Mouse (Mus musculus) embryonic facial prominence, embryonic 11.5 days (tissue): ENCODE measurements around the gene Psap. TPM values are rescaled to one million over a fixed set of nuclear protein-coding genes. Genes with fewer than 3 reads are reported as not detected.

Source experiments
- ATAC-seq: fragments of 200-750 bp; cut with Nextera tagmentation; replicated peaks from 2 replicates; pipeline ENCODE4 v1.8.0; 2017; ENCODE audit warnings: low read depth; ENCODE audit not compliant: insufficient number of reproducible peaks, low FRiP score, low TSS enrichment
- DNase-seq: peaks from one replicate; pipeline ENCODE4 v3.0.0-alpha.2; 2015; ENCODE audit warnings: low spot score
- H3K27ac ChIP-seq: fragments of 300-500 bp; sonication (generic); replicated peaks from 2 replicates; pipeline ENCODE4 v1.5.1; 2014; ENCODE audit warnings: mild to moderate bottlenecking, low read depth, low read length, control low read depth
- H3K27me3 ChIP-seq: fragments of 300-500 bp; sonication (generic); 2 replicates; pipeline ENCODE4 v1.6.1; 2014; ENCODE audit warnings: mild to moderate bottlenecking, low read length, moderate library complexity, mixed read lengths; ENCODE audit not compliant: control insufficient read depth, insufficient read depth
- H3K36me3 ChIP-seq: fragments of 300-500 bp; sonication (generic); replicated peaks from 2 replicates; pipeline ENCODE4 v1.6.1; 2014; ENCODE audit warnings: low read depth, mild to moderate bottlenecking, low read length, moderate library complexity, mixed read lengths; ENCODE audit not compliant: control insufficient read depth, insufficient read depth
- H3K4me1 ChIP-seq: fragments of 300-500 bp; sonication (generic); 2 replicates; pipeline ENCODE4 v1.6.1; 2014; ENCODE audit warnings: low read length, mixed read lengths; ENCODE audit not compliant: control insufficient read depth, insufficient read depth
- H3K4me2 ChIP-seq: fragments of 300-500 bp; sonication (generic); 2 replicates; pipeline ENCODE4 v1.6.1; 2014; ENCODE audit warnings: low read depth, mild to moderate bottlenecking, control low read depth, low read length, moderate library complexity
- H3K4me3 ChIP-seq: fragments of 300-500 bp; sonication (generic); 2 replicates; pipeline ENCODE4 v1.5.1; 2014; ENCODE audit warnings: low read depth, low read length, control low read depth
- H3K9ac ChIP-seq: fragments of 300-500 bp; sonication (generic); replicated peaks from 2 replicates; pipeline ENCODE4 v1.6.1; 2014; ENCODE audit warnings: mild to moderate bottlenecking, control low read depth, low read length
- H3K9me3 ChIP-seq: fragments of 300-500 bp; sonication (generic); replicated peaks from 2 replicates; pipeline ENCODE4 v1.6.1; 2016; ENCODE audit warnings: mild to moderate bottlenecking, low read length, inconsistent platforms, mixed read lengths; ENCODE audit not compliant: control insufficient read depth
- WGBS: fragments of 180-500 bp; shearing (Covaris S2); extraction: QIAGEN DNeasy Blood & Tissue Kit; methylation state at CpG from one replicate; pipeline ENCODE4 v1.1.7; 2014; 5-methylcytosine and 5-hydroxymethylcytosine counted together
- polyA plus RNA-seq: library from polyadenylated mRNA; unstranded; fragments of >200 nt; fragmentation: Nextera tagmentation; extraction: Ambion mirVana; gene quantifications from 2 replicates; pipeline ENCODE4 v1.2.1, GENCODE M21; 2014

Gene Psap
- polyA plus RNA-seq, 1 experiment from 2014 or later, result 64.2 TPM

DNA sequence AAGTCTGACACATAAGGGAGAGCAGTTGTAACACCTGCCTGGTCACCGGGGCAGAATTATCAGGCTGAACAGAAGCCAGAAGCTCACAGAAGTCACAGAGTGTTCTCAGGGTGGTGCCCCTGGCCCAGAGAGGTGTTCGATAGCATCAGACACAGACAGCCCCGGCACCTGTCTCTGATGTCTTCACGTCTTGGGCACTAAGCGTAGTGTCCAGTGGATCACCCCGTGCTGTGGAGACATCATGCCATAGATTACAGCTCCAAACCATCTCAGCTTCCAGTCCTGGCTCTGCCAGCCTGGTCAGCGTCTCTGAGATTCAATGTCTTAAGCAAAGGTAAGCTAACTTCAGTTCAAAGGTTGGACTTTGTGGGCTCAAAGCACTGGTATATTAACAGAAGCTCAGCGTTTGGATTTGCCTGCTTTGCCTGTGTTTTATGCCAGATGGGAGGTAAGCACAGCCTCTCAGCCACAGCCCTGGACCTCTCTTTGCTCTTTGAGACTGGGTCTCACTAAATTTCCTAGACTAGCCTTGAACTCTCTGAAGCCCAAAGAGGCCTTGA is 10.5 kb upstream of the Psap start:
- H3K27ac ChIP-seq, result no peak overlapping the region
- H3K36me3 ChIP-seq, result no peaks in the 10 kb centered on the region
- H3K4me1 ChIP-seq, result no peaks in the 10 kb centered on the region
- H3K27me3 ChIP-seq, result no peaks in the 10 kb centered on the region
- DNase-seq, result no peak
- no peak overlapping the region for H3K4me2 ChIP-seq
- no peak overlapping the region for H3K9ac ChIP-seq
- no peak for ATAC-seq
- no peaks in the 10 kb centered on the region for H3K9me3 ChIP-seq
- H3K4me3 ChIP-seq, result no peak overlapping the region
- WGBS, result 90% methylated on average over 8 of the region's 8 CpGs

DNA sequence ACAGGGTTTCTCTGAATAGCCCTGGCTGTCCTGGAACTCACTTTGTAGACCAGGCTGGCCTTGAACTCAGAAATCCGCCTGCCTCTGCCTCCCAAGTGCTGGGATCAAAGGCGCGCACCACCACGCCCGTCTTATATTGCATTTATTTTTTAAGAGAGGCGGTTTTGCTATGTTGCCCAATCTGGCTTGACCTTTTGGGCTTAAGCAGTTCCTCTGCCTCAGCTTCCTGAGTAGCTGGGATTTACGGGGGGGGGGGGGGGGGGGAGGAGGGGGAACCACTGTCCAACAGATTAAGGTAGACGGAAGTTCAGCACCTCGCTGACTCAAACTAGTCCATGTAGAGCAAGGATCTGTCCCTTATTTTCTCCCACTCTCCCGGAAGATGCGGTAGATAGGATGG is 8.7 kb upstream of the Psap start:
- ATAC-seq (no peak), DNase-seq (no peak)
- Histone ChIP-seq H3K4me2 (no peak overlapping the region), H3K4me1 (no peaks in the 10 kb centered on the region), H3K27me3 (no peaks in the 10 kb centered on the region), H3K9me3 (no peaks in the 10 kb centered on the region), H3K27ac (no peak overlapping the region), H3K36me3 (no peaks in the 10 kb centered on the region), H3K9ac (no peak overlapping the region), H3K4me3 (no peak overlapping the region)
- 86% methylated on average over 10 of the region's 11 CpGs for WGBS

DNA sequence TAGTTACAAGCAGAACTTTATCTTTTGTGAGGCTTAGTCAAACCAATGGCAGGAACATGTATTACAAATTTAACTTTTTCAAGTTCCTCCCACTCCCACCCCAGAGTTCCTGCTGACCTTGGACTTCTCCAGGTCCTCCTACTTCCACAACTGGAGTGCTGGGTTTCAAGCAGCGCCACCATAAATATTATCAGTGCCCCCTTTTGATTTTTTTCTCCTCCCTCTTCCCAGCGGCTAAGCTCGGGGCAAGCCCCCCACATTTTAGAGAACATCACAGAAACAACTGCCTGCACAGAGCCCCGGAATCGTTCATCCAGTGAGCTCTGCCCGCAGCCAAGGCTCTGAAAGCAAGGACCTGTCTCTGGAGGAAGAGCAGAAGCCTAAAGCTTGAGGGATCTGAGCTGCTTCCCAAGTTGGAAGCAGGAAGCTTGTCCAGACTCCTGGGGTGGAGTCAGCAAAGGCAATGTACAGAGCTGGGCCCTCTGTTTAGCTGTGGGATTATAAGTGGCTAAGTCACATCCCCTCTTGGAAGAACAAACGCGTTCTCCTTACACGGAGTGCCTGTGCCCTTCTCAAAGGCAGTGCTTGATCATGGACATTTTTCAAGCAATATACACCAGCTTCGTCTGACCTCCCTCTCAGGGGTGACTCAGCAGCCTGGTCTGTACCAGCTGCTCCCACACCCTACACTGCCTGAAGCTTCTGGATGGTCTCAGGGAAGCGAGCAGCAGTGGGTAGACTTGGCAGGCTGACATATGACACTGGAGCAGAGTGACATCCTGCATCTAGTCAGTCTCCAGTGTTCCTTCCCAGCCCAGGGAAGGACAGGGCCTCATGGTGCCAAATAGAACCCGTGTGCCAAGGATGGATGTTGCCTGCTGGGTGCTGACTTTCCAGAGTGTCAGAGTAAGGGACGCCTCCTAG is 8.0 kb upstream of the Psap start:
- Histone ChIP-seq H3K4me3 (no peak overlapping the region), H3K36me3 (no peaks in the 10 kb centered on the region), H3K9ac (no peak overlapping the region), H3K4me1 (no peaks in the 10 kb centered on the region), H3K4me2 (no peak overlapping the region), H3K27ac (no peak overlapping the region), H3K27me3 (no peaks in the 10 kb centered on the region), H3K9me3 (no peaks in the 10 kb centered on the region)
- WGBS, result 80% methylated on average over 13 of the region's 13 CpGs
- ATAC-seq (no peak), DNase-seq (no peak)

DNA sequence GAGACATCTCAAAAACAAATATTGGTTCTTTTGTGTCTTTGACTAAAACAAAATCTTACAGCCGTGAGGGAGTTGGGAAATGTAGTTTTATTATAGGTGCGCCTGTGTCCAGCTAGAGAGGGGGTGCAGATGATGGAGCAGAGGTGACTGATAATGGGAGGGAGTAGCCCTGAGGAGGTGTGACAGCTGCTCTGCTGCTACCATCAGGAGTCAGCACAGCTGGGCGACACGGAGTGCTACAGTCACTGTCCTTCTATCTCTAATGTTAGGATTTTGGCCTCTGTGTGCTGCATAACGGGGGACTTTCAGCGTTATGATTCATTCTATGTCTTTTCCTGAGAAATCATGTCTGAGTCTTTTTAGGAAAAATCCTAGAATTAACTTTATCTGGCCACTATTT is 6.4 kb upstream of the Psap start:
- Histone ChIP-seq H3K4me3 (no peak overlapping the region), H3K27ac (no peak overlapping the region), H3K4me1 (no peaks in the 10 kb centered on the region), H3K9ac (no peak overlapping the region), H3K4me2 (no peak overlapping the region), H3K9me3 (no peaks in the 10 kb centered on the region), H3K36me3 (no peaks in the 10 kb centered on the region), H3K27me3 (no peaks in the 10 kb centered on the region)
- ATAC-seq (no peak), DNase-seq (no peak)
- WGBS, result 69% methylated on average over 6 of the region's 6 CpGs

DNA sequence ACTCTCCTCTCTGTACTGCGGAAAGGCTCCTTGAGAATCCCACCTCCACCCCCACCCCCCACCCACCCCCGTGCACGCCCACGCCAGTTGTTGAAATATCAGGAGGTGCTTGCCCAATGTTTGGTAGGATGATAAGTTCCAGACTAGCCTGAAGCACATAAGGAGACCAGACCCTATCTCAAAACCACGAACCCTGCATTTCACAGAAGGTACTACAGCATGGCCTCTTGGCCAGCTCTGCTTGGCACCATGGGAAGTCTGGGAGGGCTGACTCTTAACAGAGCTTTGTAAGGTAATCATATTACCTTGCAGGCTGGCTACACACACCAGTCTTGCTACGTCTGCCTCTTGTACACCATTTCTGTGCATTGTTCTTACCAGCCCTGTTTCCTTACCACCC is 5.2 kb upstream of the Psap start:
- H3K9me3 ChIP-seq, result no peaks in the 10 kb centered on the region
- ATAC-seq (no peak), DNase-seq (no peak)
- 46% methylated on average over 6 of the region's 6 CpGs for WGBS
- H3K4me1 ChIP-seq, result no peaks in the 10 kb centered on the region
- H3K27me3 ChIP-seq, result no peaks in the 10 kb centered on the region
- H3K27ac ChIP-seq, result no peak overlapping the region
- no peak overlapping the region for H3K4me3 ChIP-seq
- H3K4me2 ChIP-seq, result no peak overlapping the region
- H3K36me3 ChIP-seq, result no peaks in the 10 kb centered on the region
- no peak overlapping the region for H3K9ac ChIP-seq

DNA sequence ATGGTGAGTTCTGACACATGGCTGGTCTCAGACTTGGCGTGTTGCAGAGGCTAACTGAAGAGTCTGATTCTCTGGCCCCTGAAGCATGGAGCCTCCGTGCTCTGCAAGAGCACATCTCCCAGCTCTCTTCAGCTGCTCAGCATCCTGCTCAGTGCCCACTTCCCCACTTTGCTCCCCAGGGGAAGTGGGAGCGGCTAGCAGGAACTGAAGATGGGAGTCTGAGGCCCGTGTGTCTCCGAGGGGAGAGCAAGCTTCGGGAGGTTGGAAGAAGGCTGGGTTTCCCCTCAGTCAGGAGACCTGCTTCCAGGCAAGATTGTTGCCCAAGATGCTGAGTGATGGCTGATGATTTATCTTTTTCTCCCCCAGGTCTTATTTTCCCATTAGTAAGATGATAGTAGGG is 4.0 kb upstream of the Psap start:
- ATAC-seq, result no peak
- Histone ChIP-seq H3K4me2 (no peak overlapping the region), H3K9me3 (no peaks in the 10 kb centered on the region), H3K4me1 (no peaks in the 10 kb centered on the region), H3K9ac (no peak overlapping the region), H3K27ac (no peak overlapping the region), H3K27me3 (no peaks in the 10 kb centered on the region), H3K36me3 (no peaks in the 10 kb centered on the region), H3K4me3 (no peak overlapping the region)
- no peak for DNase-seq
- 62% methylated on average over 6 of the region's 6 CpGs for WGBS

DNA sequence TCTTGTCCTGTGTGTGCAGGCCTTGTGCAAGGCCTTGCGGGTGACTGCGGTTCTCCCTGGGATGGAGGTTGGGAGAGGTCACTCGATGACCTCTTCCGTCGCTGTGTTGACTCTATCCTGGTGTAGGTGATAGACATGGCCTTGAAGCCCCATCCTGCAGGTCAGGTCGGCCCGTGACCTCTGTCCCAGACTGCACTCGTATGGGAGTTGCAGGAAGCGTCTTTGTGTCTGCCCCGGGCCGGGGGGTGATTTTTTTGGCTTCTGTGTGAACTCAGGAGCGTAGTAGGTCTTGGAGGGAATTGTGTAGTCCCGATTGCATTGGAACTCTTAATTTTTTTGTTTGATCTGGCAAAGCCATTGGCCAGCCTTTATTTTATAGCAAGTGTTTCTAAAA is 576 bp downstream of the Psap start:
- ATAC-seq, result no peak; the same call in 1 of the 2 replicates
- Histone ChIP-seq H3K4me3 (peak overlapping the region; percentile 76), H3K27me3 (no peaks in the 10 kb centered on the region), H3K36me3 (no peaks in the 10 kb centered on the region), H3K9me3 (no peaks in the 10 kb centered on the region), H3K4me1 (no peaks in the 10 kb centered on the region; the same call in 1 of the 2 replicates), H3K4me2 (peak overlapping the region; percentile 65), H3K27ac (0 out of 2 replicates have a peak overlapping the region, but pooled peaks have one; percentile 14), H3K9ac (peak overlapping the region; percentile 81)
- 8% methylated on average over 13 of the region's 13 CpGs for WGBS
- DNase-seq, result no peak

DNA sequence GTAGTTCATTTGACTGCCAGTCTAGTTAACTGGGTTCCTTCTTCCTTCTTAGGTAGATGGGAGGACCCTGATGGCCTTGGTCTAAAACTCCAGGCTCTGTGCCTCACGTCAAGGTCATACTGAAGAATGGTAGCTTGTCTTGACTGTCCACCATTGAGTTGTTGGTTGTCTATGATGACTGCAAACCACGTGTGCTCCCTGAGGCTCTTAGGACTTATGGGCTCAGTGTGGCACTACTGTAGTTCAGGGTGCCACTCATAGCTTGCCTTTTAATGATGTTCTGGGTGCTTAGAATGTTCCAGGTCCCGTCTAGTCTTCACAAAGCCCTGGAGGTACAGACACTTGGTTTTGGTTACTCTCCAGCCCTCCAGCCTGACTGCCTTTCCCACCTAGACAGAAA is 1.4 kb downstream of the Psap start:
- Histone ChIP-seq H3K4me3 (no peak overlapping the region; the same call in 1 of the 2 replicates), H3K27ac (no peak overlapping the region), H3K36me3 (no peaks in the 10 kb centered on the region), H3K9me3 (no peaks in the 10 kb centered on the region), H3K4me2 (no peak overlapping the region), H3K4me1 (no peaks in the 10 kb centered on the region; the same call in 1 of the 2 replicates), H3K9ac (no peak overlapping the region; the same call in 1 of the 2 replicates), H3K27me3 (no peaks in the 10 kb centered on the region)
- ATAC-seq (no peak), DNase-seq (no peak)
- WGBS, result 91% methylated on average over 3 of the region's 3 CpGs
